Mouse (Mus musculus): ENCODE results near the gene Cyp27b1. TPM values are rescaled to one million over a fixed set of nuclear protein-coding genes. Genes with fewer than 3 reads are reported as not detected.

Gene Cyp27b1
- polyA plus RNA-seq, 1 experiment from 2014 or later, result 0.09 TPM

DNA sequence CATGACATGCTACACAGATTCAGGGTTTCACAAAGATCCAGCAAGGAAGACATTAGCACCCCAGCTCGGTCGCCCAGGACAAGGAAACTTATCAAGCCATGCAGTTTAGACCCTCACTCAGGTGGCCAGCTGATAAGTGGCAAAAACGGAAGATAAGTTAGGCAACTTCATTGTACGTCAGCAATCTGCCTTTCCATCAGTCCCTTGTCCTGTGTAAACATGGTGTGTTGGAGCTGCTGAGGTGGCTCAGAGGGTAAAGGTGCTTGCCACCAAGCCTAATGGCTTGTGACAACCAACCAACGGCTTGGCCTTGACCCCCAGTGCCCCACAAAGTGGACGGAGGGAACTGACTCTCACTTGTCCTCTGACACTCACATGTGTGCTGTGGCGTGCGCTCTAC is 52.4 kb downstream of the Cyp27b1 start:
- no peak overlapping the region for H3K4me3 ChIP-seq (ENCODE audit: low read depth, low read length)
- peaks cover 12% of the 10 kb centered on the region for H3K36me3 ChIP-seq (ENCODE audit: control insufficient read depth, insufficient read depth, low read length)
- no peak for DNase-seq (ENCODE audit: low spot score)
- no peaks in the 10 kb centered on the region for H3K4me1 ChIP-seq (ENCODE audit: control insufficient read depth, insufficient read depth, low read length)
- no peak overlapping the region for H3K9ac ChIP-seq (ENCODE audit: low read length)
- ATAC-seq (ENCODE audit: insufficient read depth, low FRiP score, low TSS enrichment), result no peak
- 89% methylated on average over 8 of the region's 8 CpGs for WGBS
- H3K27ac ChIP-seq (ENCODE audit: low read depth, low read length), result no peak overlapping the region
- no peaks in the 10 kb centered on the region for H3K27me3 ChIP-seq (ENCODE audit: control insufficient read depth, insufficient read depth, low read length)
- no peak overlapping the region for H3K4me2 ChIP-seq (ENCODE audit: low read depth)
- H3K9me3 ChIP-seq (ENCODE audit: control insufficient read depth, low read length), result no peaks in the 10 kb centered on the region

DNA sequence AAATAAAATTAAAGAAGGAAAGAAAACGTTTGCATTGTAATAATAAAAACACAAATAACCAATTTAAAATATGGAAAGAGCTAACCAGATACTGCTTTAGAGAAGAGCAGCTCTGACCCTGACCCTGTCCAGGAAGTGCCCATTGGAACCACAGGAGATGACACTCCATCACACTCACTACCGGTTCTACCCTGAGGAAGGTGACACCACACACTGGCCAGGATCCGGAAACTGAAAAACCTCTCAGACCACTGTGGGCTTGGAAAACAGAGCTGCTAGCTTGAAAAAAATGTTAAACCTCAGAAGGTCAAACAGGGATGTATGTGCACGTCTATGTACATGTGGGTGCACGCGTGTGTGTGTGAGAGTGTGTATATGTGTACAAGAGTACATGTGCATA is 53.1 kb downstream of the Cyp27b1 start:
- H3K36me3 ChIP-seq (ENCODE audit: control insufficient read depth, insufficient read depth, low read length), result peaks cover 9% of the 10 kb centered on the region
- H3K4me2 ChIP-seq (ENCODE audit: low read depth), result no peak overlapping the region
- H3K27me3 ChIP-seq (ENCODE audit: control insufficient read depth, insufficient read depth, low read length), result no peaks in the 10 kb centered on the region
- H3K27ac ChIP-seq (ENCODE audit: low read depth, low read length), result no peak overlapping the region
- 83% methylated on average over 6 of the region's 6 CpGs for WGBS
- no peaks in the 10 kb centered on the region for H3K9me3 ChIP-seq (ENCODE audit: control insufficient read depth, low read length)
- no peak for DNase-seq (ENCODE audit: low spot score)
- H3K4me1 ChIP-seq (ENCODE audit: control insufficient read depth, insufficient read depth, low read length), result no peaks in the 10 kb centered on the region
- ATAC-seq (ENCODE audit: insufficient read depth, low FRiP score, low TSS enrichment), result no peak
- no peak overlapping the region for H3K4me3 ChIP-seq (ENCODE audit: low read depth, low read length)
- H3K9ac ChIP-seq (ENCODE audit: low read length), result no peak overlapping the region

MicroRNAs within 50 kb of the gene (microRNA counts, 519-probe panel; counts per million panel counts)
- 171 counts per million, percentile 57 among the panel's probes with 10 or more counts for microRNA mmu-miR-546

Small RNA genes lying within 50 kb of the gene (microRNA-seq; reads per million reads assigned to microRNA genes)
- not detected for gene Mir546

Other genes with a start within 250 kb of the Cyp27b1 start
- gene Atp23, start 146.9 kb upstream of the Cyp27b1 start, polyA plus RNA-seq (2014; fragmentation: Nextera tagmentation; extraction: Ambion mirVana), result 14.6 and 15.2 TPM in 2 replicates
- gene Ctdsp2, start 69.5 kb upstream of the Cyp27b1 start, polyA plus RNA-seq (2014; fragmentation: Nextera tagmentation; extraction: Ambion mirVana), result 52.8 and 56.1 TPM in 2 replicates
- 0.57 and 0.82 TPM in 2 replicates for gene Avil, start 47.5 kb upstream of the Cyp27b1 start, polyA plus RNA-seq (2014; fragmentation: Nextera tagmentation; extraction: Ambion mirVana)
- gene Tsfm, start 17.4 kb upstream of the Cyp27b1 start, polyA plus RNA-seq (2014; fragmentation: Nextera tagmentation; extraction: Ambion mirVana), result 75.3 and 79.9 TPM in 2 replicates
- gene Mettl1, start 6.8 kb upstream of the Cyp27b1 start, polyA plus RNA-seq (2014; fragmentation: Nextera tagmentation; extraction: Ambion mirVana), result 42.0 and 43.6 TPM in 2 replicates
- gene Eef1akmt3, start 6.7 kb upstream of the Cyp27b1 start, polyA plus RNA-seq (2014; fragmentation: Nextera tagmentation; extraction: Ambion mirVana), result 0.23 and 0.32 TPM in 2 replicates
- gene March9, start 11.9 kb downstream of the Cyp27b1 start, polyA plus RNA-seq (2014; fragmentation: Nextera tagmentation; extraction: Ambion mirVana), result 4.3 and 4.7 TPM in 2 replicates
- gene Cdk4, start 15.3 kb downstream of the Cyp27b1 start, polyA plus RNA-seq (2014; fragmentation: Nextera tagmentation; extraction: Ambion mirVana), result 2,636 and 2,694 TPM in 2 replicates
- 96.5 and 99.9 TPM in 2 replicates for gene Tspan31, start 22.0 kb downstream of the Cyp27b1 start, polyA plus RNA-seq (2014; fragmentation: Nextera tagmentation; extraction: Ambion mirVana)
- gene Agap2, start 27.0 kb downstream of the Cyp27b1 start, polyA plus RNA-seq (2014; fragmentation: Nextera tagmentation; extraction: Ambion mirVana), result 0.94 and 1.4 TPM in 2 replicates
- gene Os9, start 72.9 kb downstream of the Cyp27b1 start, polyA plus RNA-seq (2014; fragmentation: Nextera tagmentation; extraction: Ambion mirVana), result 56.2 and 68.9 TPM in 2 replicates
- 17.3 and 19.9 TPM in 2 replicates for gene B4galnt1, start 117.0 kb downstream of the Cyp27b1 start, polyA plus RNA-seq (2014; fragmentation: Nextera tagmentation; extraction: Ambion mirVana)
- 0.36 and 0.89 TPM in 2 replicates for gene Slc26a10, start 132.4 kb downstream of the Cyp27b1 start, polyA plus RNA-seq (2014; fragmentation: Nextera tagmentation; extraction: Ambion mirVana)
- gene Arhgef25, start 141.8 kb downstream of the Cyp27b1 start, polyA plus RNA-seq (2014; fragmentation: Nextera tagmentation; extraction: Ambion mirVana), result 31.7 and 31.8 TPM in 2 replicates
- 138 and 148 TPM in 2 replicates for gene Dtx3, start 147.5 kb downstream of the Cyp27b1 start, polyA plus RNA-seq (2014; fragmentation: Nextera tagmentation; extraction: Ambion mirVana)
- gene Pip4k2c, start 163.3 kb downstream of the Cyp27b1 start, polyA plus RNA-seq (2014; fragmentation: Nextera tagmentation; extraction: Ambion mirVana), result 15.4 and 16.4 TPM in 2 replicates
- gene Kif5a, start 215.1 kb downstream of the Cyp27b1 start, polyA plus RNA-seq (2014; fragmentation: Nextera tagmentation; extraction: Ambion mirVana), result 43.4 and 51.0 TPM in 2 replicates
- gene Dctn2, start 218.1 kb downstream of the Cyp27b1 start, polyA plus RNA-seq (2014; fragmentation: Nextera tagmentation; extraction: Ambion mirVana), result 224 and 230 TPM in 2 replicates
- 17.0 and 17.6 TPM in 2 replicates for gene Mbd6, start 240.8 kb downstream of the Cyp27b1 start, polyA plus RNA-seq (2014; fragmentation: Nextera tagmentation; extraction: Ambion mirVana)